Mouse (Mus musculus) forebrain, embryonic 16.5 days (tissue): Measurements from ENCODE around the gene Frmd4a. TPM values are rescaled to one million over a fixed set of nuclear protein-coding genes. Genes with fewer than 3 reads are reported as not detected.

Experiments
- ATAC-seq: fragments of 200-750 bp; cut with Nextera tagmentation; 2 replicates; pipeline ENCODE4 v1.8.0; 2017; ENCODE audit warnings: mild to moderate bottlenecking, moderate library complexity
- H3K27ac ChIP-seq: fragments of 300-500 bp; sonication (generic); 2 replicates; pipeline ENCODE4 v1.5.1; 2014; ENCODE audit warnings: low read length, control low read depth
- H3K27me3 ChIP-seq: fragments of 300-500 bp; sonication (generic); replicated peaks from 2 replicates; pipeline ENCODE4 v1.6.1; 2014; ENCODE audit warnings: low read length; ENCODE audit not compliant: control insufficient read depth, insufficient read depth
- H3K36me3 ChIP-seq: fragments of 300-500 bp; sonication (generic); 2 replicates; pipeline ENCODE4 v1.6.1; 2014; ENCODE audit not compliant: control insufficient read depth, insufficient read depth
- H3K4me1 ChIP-seq: fragments of 300-500 bp; sonication (generic); replicated peaks from 2 replicates; pipeline ENCODE4 v1.6.1; 2014; ENCODE audit warnings: low read length; ENCODE audit not compliant: control insufficient read depth, insufficient read depth
- H3K4me2 ChIP-seq: fragments of 300-500 bp; sonication (generic); 2 replicates; pipeline ENCODE4 v1.6.1; 2014; ENCODE audit warnings: mild to moderate bottlenecking, low read length, control low read depth
- H3K4me3 ChIP-seq: fragments of 300-500 bp; sonication (generic); replicated peaks from 2 replicates; pipeline ENCODE4 v1.5.1; 2014; ENCODE audit warnings: mild to moderate bottlenecking, low read length, control low read depth
- H3K9ac ChIP-seq: fragments of 300-500 bp; sonication (generic); replicated peaks from 2 replicates; pipeline ENCODE4 v1.6.1; 2014; ENCODE audit warnings: low read depth, low read length, control low read depth
- H3K9me3 ChIP-seq: fragments of 300-500 bp; sonication (generic); 2 replicates; pipeline ENCODE4 v1.6.1; 2016; ENCODE audit warnings: low read length; ENCODE audit not compliant: control insufficient read depth
- WGBS: fragments of 180-500 bp; shearing (Covaris S2); extraction: QIAGEN DNeasy Blood & Tissue Kit; methylation state at CpG from one replicate; pipeline ENCODE4 v1.1.7; 2014; 5-methylcytosine and 5-hydroxymethylcytosine counted together
- polyA plus RNA-seq: library from polyadenylated mRNA; unstranded; fragments of >200 nt; fragmentation: Nextera tagmentation; extraction: Ambion mirVana; gene quantifications from 2 replicates; pipeline ENCODE4 v1.2.1, GENCODE M21; 2015

Gene Frmd4a
- polyA plus RNA-seq, 1 experiment from 2014 or later = 97.9 TPM

- H3K27me3 ChIP-seq = no peaks in the 10 kb centered on the region
- H3K36me3 ChIP-seq = no peaks in the 10 kb centered on the region
- H3K4me1 ChIP-seq = peaks cover 14% of the 10 kb centered on the region; the same call in 1 of the 2 replicates
- no peak overlapping the region for H3K4me3 ChIP-seq
- no peak for ATAC-seq
- no peak overlapping the region for H3K27ac ChIP-seq
- H3K9ac ChIP-seq = no peak overlapping the region
- H3K4me2 ChIP-seq = no peak overlapping the region
- H3K9me3 ChIP-seq = no peaks in the 10 kb centered on the region
- WGBS = 72% methylated on average over 3 of the region's 3 CpGs
Measured at GRCm38 (mm10) chr2:4339530-4340218, 322.2 kb downstream of the Frmd4a start.

- H3K27ac ChIP-seq = no peak overlapping the region
- no peak for ATAC-seq
- no peaks in the 10 kb centered on the region for H3K36me3 ChIP-seq
- H3K27me3 ChIP-seq = no peaks in the 10 kb centered on the region
- H3K4me2 ChIP-seq = no peak overlapping the region
- peaks cover 14% of the 10 kb centered on the region; the same call in 1 of the 2 replicates for H3K4me1 ChIP-seq
- no peak overlapping the region for H3K9ac ChIP-seq
- 49% methylated on average over 10 of the region's 10 CpGs for WGBS
- no peak overlapping the region for H3K4me3 ChIP-seq
- no peaks in the 10 kb centered on the region for H3K9me3 ChIP-seq
Measured at GRCm38 (mm10) chr2:4340378-4340777, 322.9 kb downstream of the Frmd4a start.

- no peak for ATAC-seq
- Histone ChIP-seq H3K4me2 (no peak overlapping the region), H3K4me1 (peaks cover 14% of the 10 kb centered on the region; the same call in 1 of the 2 replicates), H3K4me3 (no peak overlapping the region), H3K9me3 (no peaks in the 10 kb centered on the region), H3K9ac (no peak overlapping the region), H3K36me3 (no peaks in the 10 kb centered on the region), H3K27me3 (no peaks in the 10 kb centered on the region), H3K27ac (no peak overlapping the region)
- WGBS = 67% methylated on average over 1 of the region's 1 CpGs
Measured at GRCm38 (mm10) chr2:4341141-4341540, 323.6 kb downstream of the Frmd4a start.

GRCm38 (mm10) chr2:4342005-4342404, 324.5 kb downstream of the Frmd4a start:
- no peak overlapping the region for H3K27ac ChIP-seq
- no peak overlapping the region for H3K4me3 ChIP-seq
- no peak; the same call in 1 of the 2 replicates for ATAC-seq
- 74% methylated on average over 7 of the region's 7 CpGs for WGBS
- peaks cover 17% of the 10 kb centered on the region; the same call in 1 of the 2 replicates for H3K4me1 ChIP-seq
- no peak overlapping the region for H3K9ac ChIP-seq
- H3K27me3 ChIP-seq = no peaks in the 10 kb centered on the region
- no peak overlapping the region for H3K4me2 ChIP-seq
- H3K9me3 ChIP-seq = no peaks in the 10 kb centered on the region
- no peaks in the 10 kb centered on the region for H3K36me3 ChIP-seq

- no peak overlapping the region for H3K4me3 ChIP-seq
- H3K4me1 ChIP-seq = peaks cover 17% of the 10 kb centered on the region; the same call in 1 of the 2 replicates
- H3K9me3 ChIP-seq = no peaks in the 10 kb centered on the region
- no peak overlapping the region for H3K9ac ChIP-seq
- no peak overlapping the region for H3K27ac ChIP-seq
- H3K4me2 ChIP-seq = no peak overlapping the region
- ATAC-seq = 0 out of 2 replicates have a peak, but pooled peaks have one; percentile 31
- WGBS = 80% methylated on average over 5 of the region's 5 CpGs
- no peaks in the 10 kb centered on the region for H3K36me3 ChIP-seq
- H3K27me3 ChIP-seq = no peaks in the 10 kb centered on the region
Measured at GRCm38 (mm10) chr2:4344411-4344810, 326.9 kb downstream of the Frmd4a start.

GRCm38 (mm10) chr2:4346232-4346631, 328.7 kb downstream of the Frmd4a start:
- 75% methylated on average over 6 of the region's 6 CpGs for WGBS
- H3K36me3 ChIP-seq = no peaks in the 10 kb centered on the region
- H3K27ac ChIP-seq = no peak overlapping the region; the same call in 1 of the 2 replicates
- no peak for ATAC-seq
- H3K27me3 ChIP-seq = no peaks in the 10 kb centered on the region
- no peak overlapping the region for H3K9ac ChIP-seq
- H3K4me2 ChIP-seq = no peak overlapping the region
- no peak overlapping the region for H3K4me3 ChIP-seq
- H3K4me1 ChIP-seq = peaks cover 9% of the 10 kb centered on the region; the same call in 1 of the 2 replicates
- H3K9me3 ChIP-seq = no peaks in the 10 kb centered on the region

- WGBS = 44% methylated on average over 1 of the region's 1 CpGs
- Histone ChIP-seq H3K9me3 (no peaks in the 10 kb centered on the region), H3K9ac (no peak overlapping the region), H3K4me2 (no peak overlapping the region), H3K27me3 (no peaks in the 10 kb centered on the region), H3K4me1 (peaks cover 8% of the 10 kb centered on the region; the same call in 1 of the 2 replicates), H3K36me3 (no peaks in the 10 kb centered on the region), H3K4me3 (no peak overlapping the region), H3K27ac (no peak overlapping the region)
- no peak for ATAC-seq
Measured at GRCm38 (mm10) chr2:4346953-4347352, 329.4 kb downstream of the Frmd4a start.

- no peak overlapping the region for H3K27ac ChIP-seq
- WGBS = 67% methylated on average over 3 of the region's 3 CpGs
- no peaks in the 10 kb centered on the region for H3K36me3 ChIP-seq
- no peak overlapping the region for H3K4me2 ChIP-seq
- no peaks in the 10 kb centered on the region for H3K9me3 ChIP-seq
- peaks cover 4% of the 10 kb centered on the region; the same call in 1 of the 2 replicates for H3K4me1 ChIP-seq
- H3K4me3 ChIP-seq = no peak overlapping the region
- no peaks in the 10 kb centered on the region for H3K27me3 ChIP-seq
- H3K9ac ChIP-seq = no peak overlapping the region
- ATAC-seq = no peak
Measured at GRCm38 (mm10) chr2:4347782-4348181, 330.3 kb downstream of the Frmd4a start.

GRCm38 (mm10) chr2:4348509-4348908, 331.0 kb downstream of the Frmd4a start:
- no peak overlapping the region for H3K9ac ChIP-seq
- no peaks in the 10 kb centered on the region for H3K36me3 ChIP-seq
- H3K27ac ChIP-seq = no peak overlapping the region
- ATAC-seq = no peak
- no peak overlapping the region for H3K4me2 ChIP-seq
- peaks cover 4% of the 10 kb centered on the region; the same call in 1 of the 2 replicates for H3K4me1 ChIP-seq
- H3K9me3 ChIP-seq = no peaks in the 10 kb centered on the region
- 71% methylated on average over 5 of the region's 5 CpGs for WGBS
- no peak overlapping the region for H3K4me3 ChIP-seq
- H3K27me3 ChIP-seq = no peaks in the 10 kb centered on the region
